Mouse (Mus musculus) embryo, embryonic 9.5 days (tissue): Measurements from ENCODE around the gene Npas3.
A peak's percentile ranks its signal among the peaks of the same experiment; 100 is the strongest.

Experiments used
- DNase-seq: peaks from one replicate; pipeline ENCODE4 v3.0.0-alpha.2; 2017; ENCODE audit errors: extremely low spot score

Npas3 gene

DNA sequence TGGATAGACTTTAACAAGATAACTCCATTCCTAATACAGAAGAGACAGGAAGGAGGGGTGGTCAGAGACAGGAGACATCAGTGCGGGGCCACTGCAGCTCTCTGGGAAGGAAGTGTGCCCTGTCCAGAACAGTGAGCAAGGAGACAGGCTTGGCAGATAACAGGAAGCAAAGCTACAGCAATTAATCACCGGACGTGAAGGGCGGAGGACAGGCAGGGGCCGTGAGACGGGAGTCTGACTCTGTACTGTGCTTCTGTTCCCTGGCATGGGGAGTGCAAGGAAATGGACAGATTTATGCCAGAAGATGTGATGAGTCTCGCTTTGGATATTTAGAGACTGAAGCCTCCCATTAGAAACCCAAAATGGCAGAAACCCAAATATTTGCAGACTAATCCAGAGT lies 47.3 kb downstream of the Npas3 start:
- DNase-seq = peak; percentile 24

DNA sequence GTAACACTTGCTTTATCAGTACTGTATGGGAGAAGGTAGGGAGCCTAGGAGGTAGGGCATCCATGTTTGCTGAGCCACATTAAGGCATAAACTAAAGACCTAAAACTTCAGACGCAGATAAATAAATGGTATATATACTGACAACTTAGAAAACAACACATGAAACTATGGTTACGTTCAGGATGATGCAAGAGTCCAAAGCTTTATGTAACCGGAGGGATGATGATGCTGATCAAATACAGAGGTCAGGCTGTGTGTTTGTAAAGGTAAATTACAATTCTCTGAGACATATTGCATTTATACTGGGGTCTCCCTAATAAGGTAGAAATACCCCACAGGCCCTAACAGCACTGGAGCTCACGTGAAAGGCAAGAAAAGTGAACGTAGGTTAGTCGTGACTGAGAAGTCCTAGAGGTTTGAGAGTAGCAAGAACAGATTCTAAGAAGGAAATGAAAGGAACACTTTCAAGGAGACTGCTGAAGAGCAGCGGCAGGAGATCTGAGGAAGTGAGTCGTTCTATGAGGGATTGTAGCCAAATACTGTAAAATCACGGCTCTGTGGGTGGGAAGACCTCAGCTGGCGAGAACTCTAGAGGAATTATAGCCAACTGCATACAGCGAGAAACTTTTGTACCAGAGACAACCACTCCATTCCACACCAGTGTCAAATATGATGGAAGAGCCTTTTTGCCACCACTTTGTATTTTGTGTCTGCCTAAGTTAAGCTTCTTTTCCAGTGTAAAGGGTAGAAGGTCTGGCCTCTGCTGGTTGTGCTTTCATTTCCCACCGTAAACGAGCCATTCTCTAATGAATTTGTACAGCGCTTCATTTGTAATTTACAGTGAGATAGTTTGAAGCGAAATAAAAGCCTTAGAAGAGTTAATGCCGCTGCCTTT lies 49.7 kb downstream of the Npas3 start:
- DNase-seq = no peak

DNA sequence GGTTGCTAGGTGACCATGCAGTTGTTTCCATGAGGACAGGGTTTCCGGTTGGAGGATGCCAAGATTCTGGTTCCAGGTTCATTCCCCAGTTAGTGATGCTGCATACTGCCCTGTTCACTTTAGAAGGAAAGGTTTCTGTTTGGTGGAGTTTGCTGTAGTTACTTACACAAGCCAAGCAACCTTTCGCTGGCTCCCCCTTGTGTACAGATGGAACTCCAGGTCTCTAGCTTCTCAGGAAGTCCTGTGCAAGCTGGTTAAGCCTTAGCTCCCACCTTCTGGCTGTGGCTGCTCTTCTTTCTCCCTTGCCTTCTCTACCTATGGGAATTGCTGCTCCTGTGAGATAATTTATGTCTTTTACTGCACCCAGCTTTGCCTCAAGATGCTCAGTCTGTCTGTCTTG lies 52.5 kb downstream of the Npas3 start:
- no peak for DNase-seq

DNA sequence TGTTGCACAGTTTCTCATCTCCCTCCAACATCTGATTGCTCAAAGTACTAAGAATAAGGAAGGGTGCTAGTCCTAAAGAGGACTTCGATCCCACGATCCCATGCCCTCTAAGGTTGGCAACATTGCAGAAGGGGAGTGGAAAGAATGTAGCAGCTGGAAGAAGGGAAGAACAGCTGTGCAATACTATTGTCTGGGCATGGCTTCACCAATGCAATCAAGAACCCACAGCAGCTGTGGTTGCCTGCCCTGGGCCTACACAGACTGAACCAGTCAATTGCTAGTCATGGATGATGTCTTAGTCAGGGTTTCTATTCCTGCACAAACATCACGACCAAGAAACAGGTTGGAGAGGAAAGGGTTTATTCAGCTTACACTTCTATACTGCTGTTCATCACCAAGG lies 53.7 kb downstream of the Npas3 start:
- no peak for DNase-seq

DNA sequence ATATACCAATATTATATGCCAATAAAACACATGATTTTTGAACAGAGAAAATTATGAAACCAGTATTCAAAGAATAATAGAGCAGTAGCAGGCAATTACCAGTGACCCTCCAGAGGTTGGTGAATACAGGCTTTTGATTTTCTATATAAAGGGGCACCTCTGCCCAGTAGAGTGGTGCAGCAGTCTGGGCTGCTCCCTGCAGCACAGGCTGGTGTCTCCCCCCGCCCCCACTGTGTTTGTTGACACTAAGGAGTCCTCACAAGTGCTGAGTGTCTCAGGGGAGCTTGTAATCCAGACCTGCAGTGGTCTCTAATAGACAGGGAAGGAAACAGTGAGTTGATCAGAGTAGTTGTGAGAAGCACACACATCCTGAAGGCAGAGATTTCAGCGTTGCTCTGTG lies 68.2 kb downstream of the Npas3 start:
- DNase-seq = no peak

DNA sequence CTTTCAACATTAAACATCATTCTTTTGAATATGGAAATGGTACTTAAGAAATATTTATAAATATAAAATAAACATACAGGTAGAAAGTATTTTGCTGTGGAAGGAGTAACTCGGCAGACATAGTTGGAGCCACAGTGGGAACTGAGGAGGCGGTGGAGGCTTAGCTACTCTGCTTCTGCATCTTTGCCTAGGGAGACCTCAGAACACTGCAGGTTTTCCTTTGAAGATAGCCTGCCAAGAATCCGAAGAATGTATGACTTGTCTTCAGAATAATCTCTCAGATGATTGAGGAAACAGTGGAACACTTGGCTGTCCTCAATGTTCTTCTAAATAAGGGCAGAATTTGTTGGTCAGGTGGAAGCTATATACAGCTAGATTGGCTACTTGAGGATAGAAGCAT lies 69.3 kb downstream of the Npas3 start:
- no peak for DNase-seq

DNA sequence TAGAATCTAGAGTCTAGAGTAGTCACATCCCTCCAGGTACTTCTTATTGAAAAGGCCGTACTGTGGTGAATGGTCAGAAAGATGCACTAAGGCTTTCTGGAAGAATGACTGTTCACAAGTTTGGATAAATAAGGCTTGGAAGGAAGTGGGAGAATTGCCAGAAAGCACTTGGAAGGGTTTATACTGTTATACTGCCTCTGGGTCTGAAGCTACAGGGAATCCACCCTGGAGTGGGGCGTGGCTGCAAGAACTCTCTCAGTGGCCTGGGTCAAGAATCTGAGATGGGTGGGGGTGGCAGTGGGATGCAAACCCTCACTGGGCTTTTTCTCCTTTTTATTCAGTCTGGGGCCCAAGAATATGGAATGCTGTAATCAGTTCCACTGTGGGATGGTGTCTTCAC lies 72.0 kb downstream of the Npas3 start:
- no peak for DNase-seq

DNA sequence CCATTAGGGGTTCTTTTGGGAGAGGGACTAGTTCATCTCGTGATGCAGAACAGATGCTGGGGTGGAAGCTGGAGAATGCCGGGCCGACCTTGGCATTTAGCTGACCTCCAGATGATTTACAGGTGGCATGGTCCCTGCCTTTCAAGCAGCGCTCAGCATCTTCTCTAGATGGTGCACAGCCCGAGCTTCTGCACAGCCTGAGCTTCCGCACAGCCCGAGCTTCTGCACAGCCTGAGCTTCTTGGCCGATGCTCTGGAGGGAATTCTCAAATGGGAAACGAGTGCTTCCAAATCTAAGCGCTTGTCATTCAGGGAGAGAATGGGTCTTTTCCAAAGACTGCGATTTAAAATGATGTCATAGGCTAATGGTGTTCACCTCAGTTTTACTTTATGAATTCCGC lies 72.5 kb downstream of the Npas3 start:
- no peak for DNase-seq

DNA sequence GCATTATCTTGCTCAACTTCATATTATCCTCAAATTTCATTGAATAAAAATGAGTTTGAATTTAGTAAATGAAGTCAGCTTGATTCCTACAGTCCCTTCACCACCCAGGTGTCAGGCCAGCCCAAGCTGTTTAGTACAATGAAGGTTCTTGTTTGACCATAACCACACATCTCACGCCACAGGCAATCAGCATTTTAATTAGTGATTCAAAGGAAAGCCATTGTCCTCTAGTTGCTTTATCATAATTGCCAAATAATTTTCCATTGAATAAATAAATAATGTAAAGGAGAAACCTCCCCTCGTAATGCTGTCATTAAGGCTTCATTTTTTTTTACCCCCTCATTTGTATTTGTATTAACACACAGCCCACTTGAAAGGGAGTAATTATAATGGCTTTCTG lies 73.5 kb downstream of the Npas3 start:
- no peak for DNase-seq

DNA sequence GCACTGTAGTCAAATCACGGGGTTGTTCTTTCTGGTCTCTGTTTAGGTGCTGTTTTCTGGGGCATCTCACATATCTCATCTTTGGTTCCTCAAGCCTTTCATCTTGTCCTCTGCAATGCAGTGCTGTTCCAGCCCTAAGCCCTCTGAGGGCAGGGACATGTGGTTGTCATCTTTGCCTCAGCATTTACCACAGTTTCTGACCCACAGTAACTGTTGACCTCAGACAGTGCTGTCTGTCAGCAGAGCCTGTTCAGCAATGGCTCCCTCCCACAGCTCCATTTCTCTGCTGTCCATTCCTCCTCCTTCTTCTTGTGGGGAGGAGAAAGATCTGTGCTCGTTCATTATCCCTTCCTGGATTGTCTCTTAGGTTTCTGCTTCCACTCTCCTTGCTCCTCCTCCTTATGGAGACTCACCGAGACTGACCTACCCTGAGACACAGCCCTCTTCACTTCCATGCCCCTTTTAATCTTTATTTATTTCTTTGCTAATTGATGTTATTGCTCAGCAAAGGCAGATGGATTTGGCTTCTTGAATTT lies 79.2 kb downstream of the Npas3 start:
- DNase-seq = peak; percentile 13

DNA sequence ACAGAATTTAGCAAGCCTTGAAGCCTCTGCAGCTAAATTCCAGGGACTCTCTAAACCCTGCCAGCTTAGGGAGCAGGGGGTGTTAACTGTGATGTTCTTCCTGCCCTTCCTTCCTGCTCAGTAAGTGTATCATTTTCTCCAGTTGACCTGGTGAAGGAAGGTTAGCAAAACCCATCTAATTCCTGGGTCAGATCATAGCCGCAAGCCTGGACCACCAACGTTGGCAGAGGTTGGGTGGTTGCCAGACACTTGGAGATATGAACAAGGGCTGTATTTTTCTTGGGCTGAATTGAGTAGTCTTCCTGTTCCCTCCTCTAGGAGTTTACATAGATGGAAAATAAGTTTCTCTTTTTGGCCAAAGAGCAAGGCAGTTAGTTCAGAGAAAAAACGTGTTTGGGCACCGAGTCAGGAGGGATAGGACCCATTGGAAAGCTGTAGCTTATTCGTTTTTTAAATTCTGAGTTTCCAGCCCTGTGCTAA lies 79.8 kb downstream of the Npas3 start:
- DNase-seq = peak; percentile 37

DNA sequence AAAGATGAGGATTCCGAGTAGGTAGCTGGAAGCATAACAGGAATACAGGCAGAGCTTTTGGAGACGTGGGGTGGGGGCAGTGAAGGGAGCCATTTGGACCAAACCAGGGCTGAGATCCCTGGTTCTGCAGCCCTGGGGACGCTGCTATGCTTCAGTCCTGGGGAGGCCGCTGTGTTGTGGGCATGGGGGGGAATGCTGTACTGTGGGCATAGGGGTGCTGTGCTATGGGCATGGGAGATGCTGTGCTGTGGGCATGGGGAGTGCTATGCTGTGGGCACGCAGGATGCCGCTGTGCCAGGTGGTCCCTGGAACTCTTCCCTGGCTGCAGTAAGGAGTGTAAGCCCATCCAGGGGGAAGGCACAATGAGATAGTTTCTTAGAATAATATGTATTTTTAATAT lies 81.7 kb downstream of the Npas3 start:
- DNase-seq = no peak

DNA sequence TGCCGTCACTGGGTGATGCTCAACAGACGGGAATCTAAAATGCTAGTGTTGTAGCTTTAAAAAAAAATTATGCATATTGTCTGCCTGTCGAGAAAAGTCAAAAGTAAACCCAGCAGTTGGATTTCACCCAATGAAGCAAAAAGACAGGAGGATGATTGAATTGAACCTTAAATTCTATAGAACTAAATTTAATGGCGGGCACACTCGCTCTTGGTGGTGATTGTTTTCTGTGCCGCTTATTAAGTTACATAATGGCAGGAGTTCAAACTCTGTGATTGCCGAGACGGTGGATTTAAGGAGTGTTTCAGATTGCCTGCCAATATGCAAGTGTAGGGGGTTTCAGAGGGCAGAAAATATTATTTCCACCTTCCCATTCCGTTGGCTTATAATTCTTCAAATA lies 82.9 kb downstream of the Npas3 start:
- no peak for DNase-seq

DNA sequence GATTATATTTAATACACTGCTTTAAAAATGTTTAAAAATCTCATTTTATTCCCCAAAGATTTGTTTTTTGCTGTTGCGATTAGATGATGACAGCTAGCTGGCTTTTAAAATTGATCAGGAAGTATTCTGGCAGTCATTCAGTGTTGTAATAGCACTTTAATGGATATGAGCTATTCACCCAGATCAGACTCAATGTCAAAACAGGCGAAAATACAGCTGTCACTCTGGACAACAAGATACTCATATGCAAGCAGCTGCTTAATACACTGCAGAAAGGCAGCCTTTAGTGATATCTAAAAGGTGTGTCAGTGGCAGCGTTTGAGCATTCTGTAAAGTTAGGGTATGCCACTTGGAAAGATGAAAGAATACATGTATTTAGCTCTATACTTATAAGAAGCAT lies 83.3 kb downstream of the Npas3 start:
- no peak for DNase-seq

DNA sequence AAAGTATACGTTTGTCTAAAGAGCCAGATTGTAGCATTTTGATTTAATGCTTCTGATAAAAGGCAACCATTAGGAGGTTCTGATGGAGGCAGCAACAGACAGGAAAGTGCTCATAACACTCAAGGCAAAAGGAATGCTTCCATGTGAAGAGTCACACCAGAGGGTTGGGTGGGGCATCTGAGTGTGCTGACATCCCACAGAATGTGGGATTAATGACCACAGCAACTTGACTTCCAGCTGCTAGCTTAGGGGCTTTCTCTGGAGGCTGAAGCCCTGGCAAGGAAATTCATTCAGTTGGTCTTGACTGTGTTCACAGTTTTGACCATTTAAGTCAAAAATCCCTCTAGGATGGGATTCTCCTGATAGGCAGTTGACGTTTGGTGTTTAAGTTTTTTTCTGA lies 84.8 kb downstream of the Npas3 start:
- no peak for DNase-seq

DNA sequence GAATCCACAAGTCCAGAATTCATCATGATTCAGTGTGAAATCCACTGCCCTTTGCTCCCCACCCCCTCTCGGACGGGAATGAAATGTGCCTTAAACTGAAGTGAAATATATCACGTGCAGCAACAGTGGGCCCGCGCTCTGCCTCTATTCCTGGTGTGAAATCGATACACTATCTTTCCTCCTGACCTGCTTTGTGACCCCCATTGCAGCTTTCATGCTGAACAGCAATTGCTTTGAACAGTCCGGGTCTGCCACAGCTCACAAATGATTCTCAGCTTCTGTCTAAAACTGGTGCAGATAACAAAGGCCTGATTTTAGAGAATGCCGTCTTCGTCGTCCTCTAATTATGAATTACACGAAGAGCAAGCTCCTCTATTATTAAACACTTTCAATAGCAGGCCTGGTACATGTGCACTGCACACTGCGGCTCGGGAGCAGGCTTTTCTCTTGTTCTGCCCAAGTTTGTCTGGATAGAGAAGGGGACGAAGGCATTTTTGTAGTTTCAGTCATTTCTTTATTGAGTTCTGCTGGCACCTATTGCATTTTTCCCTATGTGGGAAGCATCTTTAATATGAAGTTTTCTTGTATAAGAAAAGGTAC lies 90.0 kb downstream of the Npas3 start:
- peak; percentile 36 for DNase-seq

DNA sequence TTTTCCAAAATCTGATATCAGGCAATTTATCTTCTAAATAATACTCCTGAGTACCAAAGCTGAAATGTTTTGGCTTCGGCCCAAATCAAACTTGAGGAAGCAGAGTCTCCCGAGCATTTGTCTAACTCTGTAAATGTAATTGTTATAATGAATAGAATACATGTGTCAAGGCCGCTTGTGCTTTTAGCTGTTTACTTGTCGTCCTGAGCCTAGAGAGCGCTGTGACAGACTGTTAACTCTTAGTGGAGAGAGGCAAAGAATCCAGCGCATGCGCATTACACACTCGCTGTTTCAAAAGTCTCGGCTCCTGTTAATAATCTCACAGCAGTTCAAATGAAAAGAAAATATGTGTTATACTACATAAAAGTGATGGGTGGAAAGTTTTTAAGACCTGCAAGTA lies 94.3 kb downstream of the Npas3 start:
- DNase-seq = no peak

DNA sequence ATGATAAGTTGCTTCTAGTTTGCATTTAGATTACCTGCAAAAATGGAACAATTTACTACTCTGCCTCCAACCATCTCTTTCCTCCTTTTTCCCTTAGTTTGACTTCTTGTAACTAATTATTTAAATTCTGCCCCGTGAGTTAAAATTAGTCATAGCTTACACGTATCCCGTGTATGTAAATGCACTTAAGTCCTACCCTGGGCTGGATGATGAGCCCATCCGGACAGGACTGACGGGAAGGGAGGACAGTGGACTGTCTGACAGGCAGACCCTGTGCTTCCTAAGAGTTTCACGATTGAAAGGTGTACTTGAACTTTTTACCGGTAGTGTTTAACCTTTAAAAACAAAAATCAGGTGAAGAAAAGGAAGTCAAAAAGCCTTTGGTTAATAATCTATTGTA lies 103.4 kb downstream of the Npas3 start:
- no peak for DNase-seq

DNA sequence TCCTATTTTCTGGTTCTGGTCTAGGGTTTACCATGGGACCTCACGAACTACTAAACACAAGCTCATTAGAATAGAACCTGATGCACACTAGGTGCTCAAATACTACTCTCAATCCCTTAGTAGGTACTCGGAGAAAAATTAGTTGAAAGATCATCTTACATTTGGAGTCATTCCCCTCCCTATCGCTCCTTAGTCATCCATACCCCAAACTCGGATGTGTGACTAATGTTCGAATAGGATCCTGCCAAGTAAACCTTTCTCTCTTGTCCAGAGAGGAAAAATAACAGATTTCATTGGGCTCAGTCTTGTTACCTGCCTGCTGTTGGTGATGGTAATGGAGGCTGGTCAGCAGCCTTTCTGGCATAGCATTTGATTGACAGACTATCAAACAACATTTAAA lies 117.3 kb downstream of the Npas3 start:
- DNase-seq = no peak

DNA sequence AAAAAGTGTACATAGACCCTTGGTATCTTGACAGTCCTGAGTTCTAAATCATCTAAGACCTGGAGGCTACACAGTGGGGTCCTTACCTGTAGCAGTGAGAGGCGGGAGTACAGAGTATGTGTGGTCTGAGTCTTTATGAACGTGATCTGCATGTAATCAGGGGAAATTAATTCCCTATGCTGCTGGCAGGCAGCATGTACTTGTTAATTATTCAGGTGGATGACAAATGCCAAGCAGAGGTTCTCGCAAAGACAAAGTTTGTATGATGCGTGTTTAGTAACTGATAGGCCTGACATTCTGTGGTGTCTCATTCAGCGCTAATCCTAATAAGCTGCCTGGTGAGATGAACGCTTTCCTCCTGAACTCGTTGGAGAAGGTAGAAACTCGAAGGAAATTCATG lies 136.4 kb downstream of the Npas3 start:
- DNase-seq = no peak

DNA sequence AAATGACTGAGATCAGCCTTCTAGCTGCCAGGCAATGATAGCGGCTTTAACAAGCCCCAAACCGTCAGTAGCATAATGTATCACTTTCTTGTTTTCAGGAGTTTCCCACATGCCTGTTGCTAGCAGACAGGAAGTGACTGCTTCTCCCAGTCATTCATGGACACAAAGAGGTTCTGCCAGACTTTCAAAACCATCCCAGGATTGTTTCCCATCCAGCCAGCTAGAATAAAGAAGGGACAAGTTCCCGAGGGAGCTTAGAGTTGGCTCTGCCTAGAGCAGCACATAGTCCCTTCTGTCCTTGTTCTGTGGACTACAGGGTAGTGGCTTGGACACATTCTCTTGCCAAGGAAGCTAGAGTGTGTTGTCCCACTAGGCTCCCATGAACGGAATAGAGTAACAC lies 157.4 kb downstream of the Npas3 start:
- DNase-seq = no peak

DNA sequence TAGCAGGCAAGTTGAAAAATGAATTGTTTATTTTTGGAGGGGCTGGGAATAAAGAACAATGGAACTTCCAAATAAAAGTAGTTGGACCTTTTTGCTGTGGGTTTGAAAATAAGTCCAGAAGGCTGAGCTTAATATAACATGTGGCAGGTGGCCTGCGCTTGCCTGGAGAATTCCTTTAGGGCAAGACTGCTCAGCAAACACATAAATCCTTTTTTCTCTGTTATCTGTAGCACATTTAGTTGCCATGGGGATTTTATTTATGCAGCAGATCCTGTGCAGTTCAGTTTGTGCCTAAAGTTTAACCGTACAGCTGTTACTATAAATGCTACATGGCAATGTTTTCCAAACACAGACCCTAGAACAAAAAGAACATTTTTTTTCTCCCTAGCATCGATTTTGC lies 159.3 kb downstream of the Npas3 start:
- no peak for DNase-seq

DNA sequence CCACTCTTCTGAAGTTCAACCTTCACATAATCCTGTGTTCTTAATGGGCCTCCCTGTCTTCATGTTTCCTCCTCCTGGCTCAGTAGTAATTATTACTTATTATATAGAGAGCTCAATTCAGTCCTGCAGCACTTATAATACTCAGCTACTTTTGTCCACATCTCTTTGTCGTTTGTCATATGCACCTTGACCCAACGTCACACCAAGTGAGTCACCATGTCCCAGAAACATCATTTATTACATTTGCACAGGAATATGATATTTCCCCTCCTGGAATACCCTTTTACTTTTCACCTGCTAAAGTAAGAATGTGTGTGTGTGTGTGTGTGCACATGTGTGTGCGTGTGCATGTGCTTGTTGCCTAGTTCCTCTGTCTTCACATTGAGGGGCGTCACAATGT lies 161.2 kb downstream of the Npas3 start:
- DNase-seq = no peak
